8 mouse cellular contexts compared by ENCODE assay signal in the genomic region with DNA sequence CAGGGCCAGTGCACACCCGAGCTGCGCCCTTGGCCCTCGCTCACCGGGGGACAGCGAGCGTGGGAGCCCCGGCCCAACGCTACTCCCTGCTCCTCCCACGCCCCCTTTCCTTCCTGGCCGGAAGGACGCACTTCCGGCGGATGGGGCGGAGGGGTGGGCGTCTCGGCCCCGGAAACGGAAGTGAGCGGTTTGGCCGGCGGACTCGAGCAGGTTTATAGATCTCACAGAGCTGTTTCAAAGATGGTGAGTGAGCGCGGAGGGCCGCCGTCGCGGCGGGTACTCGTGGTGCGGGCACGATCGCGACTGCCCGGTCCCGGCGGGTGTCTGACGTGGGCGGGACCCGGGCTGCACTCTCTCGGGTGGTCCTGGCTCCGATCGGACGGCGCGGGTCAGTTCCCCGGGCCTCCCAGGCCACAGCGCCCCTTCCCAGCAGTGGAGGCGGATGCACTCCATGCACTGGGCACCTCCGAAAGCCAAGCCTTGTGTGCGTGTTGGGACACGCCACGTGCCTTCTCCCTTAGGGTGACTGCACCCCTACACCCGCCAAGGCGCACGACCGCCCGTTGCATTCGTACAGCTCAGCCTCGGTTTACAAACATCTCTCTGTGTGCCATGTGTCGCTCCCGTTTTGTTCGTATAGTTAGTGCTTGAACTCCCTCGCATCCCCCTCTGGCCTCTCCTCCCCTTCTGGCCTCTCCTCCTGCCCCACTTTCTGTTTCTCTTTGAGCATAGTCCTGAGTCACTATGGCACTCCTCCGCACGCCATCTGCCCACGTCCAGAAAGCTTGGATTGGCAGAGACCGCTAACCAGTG. TPM values are rescaled to one million over a fixed set of nuclear protein-coding genes. Genes with fewer than 3 reads are reported as not detected.
DNase-seq lines count a peak whose midpoint lies in the region; ATAC-seq and TF ChIP-seq lines count a peak whose summit lies in the region.

A gene (plus strand): TSS at position 13 of the 813 bp plus-strand sequence.

- peaks cover 35% of the 10 kb centered on the region for H3K36me3 ChIP-seq in embryonic facial prominence, embryonic 13.5 days
- no peaks in the 10 kb centered on the region for H3K36me3 ChIP-seq in heart, adult 2 months (ENCODE audit: control insufficient read depth, insufficient read depth, low read length)
- H3K36me3 ChIP-seq in limb, embryonic 13.5 days, result peaks cover 35% of the 10 kb centered on the region
- H3K36me3 ChIP-seq in midbrain, embryonic 16.5 days (ENCODE audit: control insufficient read depth, insufficient read depth, low read length), result peaks cover 16% of the 10 kb centered on the region

- peak within 1 kb of the TSS; percentile 93 for H3K4me2 ChIP-seq in embryonic facial prominence, embryonic 13.5 days
- H3K4me2 ChIP-seq in limb, embryonic 13.5 days (replicated peaks), result peak within 1 kb of the TSS; percentile 83
- H3K4me2 ChIP-seq in midbrain, embryonic 16.5 days (ENCODE audit: low read length), result peak within 1 kb of the TSS; percentile 99

- no peaks in the 10 kb centered on the region for H3K27me3 ChIP-seq in embryonic facial prominence, embryonic 13.5 days
- no peaks in the 10 kb centered on the region; the same call in 1 of the 2 replicates for H3K27me3 ChIP-seq in heart, adult 2 months (ENCODE audit: control insufficient read depth, insufficient read depth, low read length)
- H3K27me3 ChIP-seq in limb, embryonic 13.5 days, result no peaks in the 10 kb centered on the region
- no peaks in the 10 kb centered on the region for H3K27me3 ChIP-seq in midbrain, embryonic 16.5 days (ENCODE audit: control insufficient read depth, insufficient read depth, low read depth, low read length)

- peak; percentile 94 for DNase-seq in 3134 (ENCODE audit: extremely low read depth, insufficient read length, low spot score)
- DNase-seq in adrenal gland, postnatal 36 days, result peak; percentile 95 to 96
- DNase-seq in heart, adult 2 months, result peak; percentile 94 to 95
- peak; percentile 87 to 90 for DNase-seq in kidney, adult 8-10 months
- peak; percentile 66 to 85 for DNase-seq in spleen, postnatal 10 days (ENCODE audit: low spot score in 2 of 2)

- intact Hi-C loops in heart, adult 2 months (cut with DNase I), result loop anchor here (5.0 kb wide), 1 partner anchor 87 kb away; no protein-coding TSS in a partner anchor

- peak within 1 kb of the TSS; percentile 86 for H3K27ac ChIP-seq in embryonic facial prominence, embryonic 13.5 days
- H3K27ac ChIP-seq in heart, adult 2 months, result peak within 1 kb of the TSS; percentile 94
- H3K27ac ChIP-seq in limb, embryonic 13.5 days, result peak within 1 kb of the TSS; percentile 63
- H3K27ac ChIP-seq in midbrain, embryonic 16.5 days (ENCODE audit: low read length), result peak within 1 kb of the TSS; percentile 80

- peak within 1 kb of the TSS; percentile 94 for H3K9ac ChIP-seq in embryonic facial prominence, embryonic 13.5 days
- H3K9ac ChIP-seq in heart, adult 2 months (ENCODE audit: low read depth, low read length), result peak within 1 kb of the TSS; percentile 75
- H3K9ac ChIP-seq in limb, embryonic 13.5 days, result peak within 1 kb of the TSS; percentile 88
- H3K9ac ChIP-seq in midbrain, embryonic 16.5 days (ENCODE audit: low read depth, low read length), result peak within 1 kb of the TSS; percentile 79

- H3K9me3 ChIP-seq in embryonic facial prominence, embryonic 13.5 days, result no peaks in the 10 kb centered on the region
- no peaks in the 10 kb centered on the region for H3K9me3 ChIP-seq in limb, embryonic 13.5 days
- H3K9me3 ChIP-seq in midbrain, embryonic 16.5 days (replicated peaks; ENCODE audit: control insufficient read depth, low read length, poor library complexity, severe bottlenecking), result no peaks in the 10 kb centered on the region

- peak; percentile 93 for TF ChIP-seq EP300 in heart, adult 2 months (IDR thresholded peaks at IDR 0.05; ENCODE audit: insufficient read depth, low read depth, low read length)

- peak; percentile 22; the same call in 1 of the 2 replicates for TF ChIP-seq CTCF in heart, adult 2 months (IDR thresholded peaks at IDR 0.05)

- peaks cover 4% of the 10 kb centered on the region for H3K79me2 ChIP-seq in heart, adult 2 months (replicated peaks; ENCODE audit: control insufficient read depth, insufficient read depth, low read length)

- WGBS in embryonic facial prominence, embryonic 13.5 days, result under 1% methylated on average over 68 of the region's 68 CpGs
- WGBS in heart, adult 2 months, result under 1% methylated on average over 68 of the region's 68 CpGs
- under 1% methylated on average over 68 of the region's 68 CpGs for WGBS in limb, embryonic 13.5 days
- WGBS in midbrain, embryonic 16.5 days, result under 1% methylated on average over 68 of the region's 68 CpGs

- H3K4me1 ChIP-seq in embryonic facial prominence, embryonic 13.5 days, result peaks cover 16% of the 10 kb centered on the region
- H3K4me1 ChIP-seq in heart, adult 2 months (ENCODE audit: control insufficient read depth, insufficient read depth, low read length), result peaks cover 2% of the 10 kb centered on the region
- peaks cover 17% of the 10 kb centered on the region for H3K4me1 ChIP-seq in limb, embryonic 13.5 days
- peaks cover 12% of the 10 kb centered on the region for H3K4me1 ChIP-seq in midbrain, embryonic 16.5 days (ENCODE audit: control insufficient read depth, insufficient read depth, low read length)

- H3K4me3 ChIP-seq in embryonic facial prominence, embryonic 13.5 days, result peak within 1 kb of the TSS; percentile 99
- H3K4me3 ChIP-seq in heart, adult 2 months, result peak within 1 kb of the TSS; percentile 76
- peak within 1 kb of the TSS; percentile 78 for H3K4me3 ChIP-seq in limb, embryonic 13.5 days
- H3K4me3 ChIP-seq in midbrain, embryonic 16.5 days (ENCODE audit: low read depth, low read length), result peak within 1 kb of the TSS; percentile 95

- ATAC-seq in embryonic facial prominence, embryonic 13.5 days (ENCODE audit: insufficient number of reproducible peaks, insufficient read depth, low FRiP score, low TSS enrichment, low read depth), result peak; percentile 86
- ATAC-seq in limb, embryonic 13.5 days (ENCODE audit: low FRiP score, low read depth), result peak; percentile 94
- peak; percentile 96 for ATAC-seq in midbrain, embryonic 16.5 days

- peak; percentile 87 for TF ChIP-seq POLR2A in heart, adult 2 months (IDR thresholded peaks at IDR 0.05; ENCODE audit: insufficient read depth, low read depth, low read length)

RNA-seq across cellular contexts. Expression of the gene that starts here (rescaled TPM):
- total RNA-seq in adrenal gland, postnatal 36 days (2021), result 100 to 1,000 TPM; 212 to 227 TPM
- 438 and 500 TPM in 2 replicates for polyA plus RNA-seq in embryonic facial prominence, embryonic 13.5 days (2015; fragmentation: Nextera tagmentation; extraction: Ambion mirVana)
- total RNA-seq in heart, adult 2 months (2021), result 100 to 1,000 TPM; 137 to 176 TPM
- polyA plus RNA-seq in heart, adult 2 months (2012; rRNA removed), result 86.5 and 118 TPM in 2 replicates
- 465 and 469 TPM in 2 replicates for polyA plus RNA-seq in limb, embryonic 13.5 days (2015; fragmentation: Nextera tagmentation; extraction: Ambion mirVana)
- polyA plus RNA-seq in midbrain, embryonic 16.5 days (2015; fragmentation: Nextera tagmentation; extraction: Ambion mirVana), result 500 and 511 TPM in 2 replicates

Comparison
In these comparisons a context has a peak if more than half of its experiments do, and no peak if none do; other contexts are left out.
1. Peak in every context shown above with its lines: DNase-seq, ATAC-seq, H3K4me3 ChIP-seq and H3K27ac ChIP-seq.